Mouse (Mus musculus): Measurements from ENCODE around the gene Alox5. TPM values are rescaled to one million over a fixed set of nuclear protein-coding genes. Genes with fewer than 3 reads are reported as not detected.

The Alox5 gene
- total RNA-seq (2023) = 0.77 TPM

GRCm38 (mm10) chr6:116460544-116461283 lies at the start of gene Alox5:
Alox5 (minus strand) TSS chr6:116461178.

DNA sequence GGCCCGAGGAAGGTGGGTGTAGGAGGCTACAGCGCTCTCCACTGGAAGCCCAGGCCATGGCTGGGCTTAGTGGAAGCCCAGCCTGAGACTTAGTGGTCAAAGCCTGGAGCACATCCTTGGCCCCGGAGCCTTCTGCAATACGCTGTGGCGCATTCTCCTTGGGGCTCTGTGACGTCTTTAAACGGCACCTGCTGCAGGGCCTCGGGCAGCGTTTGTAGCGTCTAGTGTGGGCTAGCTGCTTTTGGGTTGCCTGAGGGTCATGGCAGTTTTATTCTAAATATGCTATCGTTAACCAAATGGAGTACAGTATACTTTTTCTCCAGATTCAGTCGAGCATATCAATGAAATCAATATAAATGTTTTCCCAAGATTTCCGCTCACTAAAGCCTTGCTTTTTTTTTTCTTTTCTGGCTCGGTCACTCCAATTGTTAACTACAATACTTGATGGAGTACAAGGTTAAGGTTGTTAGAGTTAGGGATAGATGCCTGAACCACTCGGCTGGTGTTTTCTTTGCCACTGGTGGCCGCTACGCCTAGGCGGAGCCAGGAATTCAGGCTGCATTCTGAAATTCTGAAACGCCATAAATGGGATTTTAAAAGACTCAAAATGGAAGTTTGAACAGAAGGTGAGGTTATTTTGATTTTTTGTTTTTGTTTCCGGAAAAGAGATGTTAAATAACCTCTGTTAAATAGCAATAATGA lies 45.5 kb upstream of the Alox5 start, which contains the start of gene Olfr212:
Gene Olfr212, plus strand, starts transcription at position 215 of the 702 bp plus-strand sequence.

GRCm38 (mm10) chr6:116488791-116489190 lies 27.8 kb upstream of the Alox5 start, which contains the start of gene Olfr211:
Olfr211 (plus strand) TSS chr6:116489091.

Other genes starting within 250 kb of the Alox5 start
- gene Zfand4, start 197.0 kb downstream of the Alox5 start, total RNA-seq (2023) = 2.1 TPM
- 0.83 TPM for gene March8, start 123.2 kb downstream of the Alox5 start, total RNA-seq (2023)
- not detected for gene Olfr211, start 27.9 kb upstream of the Alox5 start, total RNA-seq (2023)
- not detected for gene Olfr212, start 45.3 kb upstream of the Alox5 start, total RNA-seq (2023)
- not detected for gene Olfr213, start 77.3 kb upstream of the Alox5 start, total RNA-seq (2023)
- gene Gm5580, start 90.0 kb upstream of the Alox5 start, total RNA-seq (2023) = 2.8 TPM
- gene Olfr214, start 93.1 kb upstream of the Alox5 start, total RNA-seq (2023) = not detected
- gene Olfr215, start 123.0 kb upstream of the Alox5 start, total RNA-seq (2023) = not detected
- 24.8 TPM for gene Zfp422, start 167.8 kb upstream of the Alox5 start, total RNA-seq (2023)
- not detected for gene Depp1, start 189.4 kb upstream of the Alox5 start, total RNA-seq (2023)
- 3.6 TPM for gene Rassf4, start 212.8 kb upstream of the Alox5 start, total RNA-seq (2023)

Data from CD8-positive naive resting alpha-beta T cell, adult 57 days (primary cell).